Mouse (Mus musculus): ENCODE measurements at regions not wholly inside any gene's neighbourhood (a gene's known extent, or its start where the extent isn't known, plus 50 kb on each side); places are given as distances from the start of the nearest gene placed in this dataset.

DNA sequence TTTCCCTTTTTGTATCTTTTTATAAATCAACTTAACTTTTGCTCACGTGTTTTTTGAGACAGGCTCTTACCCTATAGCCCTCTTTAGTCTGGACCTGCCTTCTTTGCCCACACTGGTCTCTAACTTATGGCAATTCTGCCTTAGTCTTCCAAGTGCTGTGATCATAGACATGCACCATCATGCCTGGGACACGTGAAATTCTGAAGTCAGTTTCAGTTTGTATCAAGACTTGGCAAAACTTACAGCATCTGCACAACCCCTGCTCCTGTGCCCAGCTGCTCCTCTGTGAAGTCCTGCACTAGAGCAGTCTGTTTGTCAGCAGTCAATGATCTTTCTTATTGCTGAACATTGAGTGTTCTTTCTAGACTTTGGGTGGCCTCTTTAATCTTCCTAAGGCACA is 114.3 kb upstream of the Tsc22d2 start:
- Histone ChIP-seq H3K9me3 (replicated peaks; ENCODE audit: control insufficient read depth, low read length) (no peaks in the 10 kb centered on the region), H3K4me3 (ENCODE audit: low read depth, low read length) (no peak overlapping the region), H3K27ac (ENCODE audit: low read depth) (no peak overlapping the region), H3K36me3 (replicated peaks; ENCODE audit: control insufficient read depth, insufficient read depth, low read length) (no peaks in the 10 kb centered on the region), H3K27me3 (ENCODE audit: control insufficient read depth, insufficient read depth, low read length) (no peaks in the 10 kb centered on the region), H3K4me2 (ENCODE audit: low read depth, low read length) (no peak overlapping the region), H3K9ac (replicated peaks; ENCODE audit: low read depth, low read length) (no peak overlapping the region), H3K4me1 (ENCODE audit: control insufficient read depth, insufficient read depth) (peaks cover 9% of the 10 kb centered on the region; the same call in 1 of the 2 replicates)
- TF ChIP-seq CTCF (IDR thresholded peaks at IDR 0.05; ENCODE audit: low read depth) (no peak), EP300 (IDR thresholded peaks at IDR 0.05; ENCODE audit: low read depth) (no peak)
- ATAC-seq (ENCODE audit: insufficient read depth, low read depth), result no peak
- no peak for DNase-seq (ENCODE audit: low spot score)
- 70% methylated on average over 2 of the region's 2 CpGs for WGBS

DNA sequence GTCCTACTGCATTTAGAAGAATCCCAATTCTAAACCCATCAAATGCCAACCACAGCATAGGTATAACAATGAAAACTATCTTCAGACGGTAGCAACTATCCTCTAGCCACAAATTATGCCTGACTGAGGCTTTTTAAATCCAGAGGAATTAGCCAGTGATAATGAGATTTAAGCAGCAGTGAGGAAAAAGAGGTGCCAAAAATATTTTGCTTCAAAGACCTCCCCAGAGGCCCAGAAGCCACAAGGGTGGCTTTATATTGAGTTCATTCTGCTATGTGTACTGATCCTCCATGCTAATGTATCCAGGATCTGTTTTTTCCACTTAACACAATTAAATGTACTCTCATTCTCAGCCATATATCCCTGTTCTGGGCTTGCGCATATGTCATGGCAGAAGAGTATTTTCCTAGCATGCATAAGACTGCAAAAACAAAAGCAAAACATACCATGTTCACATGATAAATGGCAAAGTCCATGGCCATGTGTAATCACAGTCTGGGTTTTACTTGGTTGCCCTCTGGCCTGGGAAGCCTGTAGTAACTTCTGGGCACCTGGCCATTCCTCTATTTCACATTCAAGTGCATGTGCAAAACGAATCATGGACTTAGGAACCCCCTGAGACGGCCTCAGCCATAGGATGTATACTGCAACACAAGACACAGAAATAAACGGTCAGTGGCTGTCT is 113.6 kb upstream of the Tsc22d2 start:
- DNase-seq (ENCODE audit: low spot score), result no peak
- TF ChIP-seq EP300 (IDR thresholded peaks at IDR 0.05; ENCODE audit: low read depth) (no peak), CTCF (IDR thresholded peaks at IDR 0.05; ENCODE audit: low read depth) (no peak)
- Histone ChIP-seq H3K27ac (ENCODE audit: low read depth) (no peak overlapping the region), H3K4me1 (ENCODE audit: control insufficient read depth, insufficient read depth) (peaks cover 9% of the 10 kb centered on the region; the same call in 1 of the 2 replicates), H3K4me2 (ENCODE audit: low read depth, low read length) (no peak overlapping the region), H3K4me3 (ENCODE audit: low read depth, low read length) (no peak overlapping the region), H3K9ac (replicated peaks; ENCODE audit: low read depth, low read length) (no peak overlapping the region), H3K27me3 (ENCODE audit: control insufficient read depth, insufficient read depth, low read length) (no peaks in the 10 kb centered on the region), H3K36me3 (replicated peaks; ENCODE audit: control insufficient read depth, insufficient read depth, low read length) (no peaks in the 10 kb centered on the region), H3K9me3 (replicated peaks; ENCODE audit: control insufficient read depth, low read length) (no peaks in the 10 kb centered on the region)
- WGBS, result 56% methylated on average over 5 of the region's 5 CpGs
- ATAC-seq (ENCODE audit: insufficient read depth, low read depth), result no peak

DNA sequence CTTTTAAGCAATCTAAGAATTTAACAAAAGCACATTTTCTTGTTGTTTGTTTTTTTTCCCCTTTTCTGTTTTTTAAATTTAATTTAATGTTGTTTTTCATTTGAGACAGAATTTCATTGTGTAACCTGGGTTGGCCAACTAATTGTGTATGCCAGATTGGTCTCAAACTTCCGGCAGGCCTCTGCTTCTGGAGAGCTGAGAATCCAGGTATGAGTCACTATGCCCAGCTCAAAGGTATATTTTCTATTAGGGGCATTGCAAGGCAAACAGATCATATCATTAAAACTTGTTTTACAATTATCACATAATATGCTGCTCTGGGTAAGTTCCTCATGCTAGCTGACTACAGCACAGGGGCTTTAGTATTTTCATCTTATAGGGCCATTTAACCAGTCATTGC is 112.2 kb upstream of the Tsc22d2 start:
- H3K36me3 ChIP-seq (replicated peaks; ENCODE audit: control insufficient read depth, insufficient read depth, low read length), result no peaks in the 10 kb centered on the region
- no peak overlapping the region for H3K27ac ChIP-seq (ENCODE audit: low read depth)
- peaks cover 9% of the 10 kb centered on the region; the same call in 1 of the 2 replicates for H3K4me1 ChIP-seq (ENCODE audit: control insufficient read depth, insufficient read depth)
- DNase-seq (ENCODE audit: low spot score) (no peak), ATAC-seq (ENCODE audit: insufficient read depth, low read depth) (no peak)
- H3K4me2 ChIP-seq (ENCODE audit: low read depth, low read length), result no peak overlapping the region
- no peaks in the 10 kb centered on the region for H3K9me3 ChIP-seq (replicated peaks; ENCODE audit: control insufficient read depth, low read length)
- TF ChIP-seq EP300 (IDR thresholded peaks at IDR 0.05; ENCODE audit: low read depth) (no peak), CTCF (IDR thresholded peaks at IDR 0.05; ENCODE audit: low read depth) (no peak)
- H3K9ac ChIP-seq (replicated peaks; ENCODE audit: low read depth, low read length), result no peak overlapping the region
- H3K27me3 ChIP-seq (ENCODE audit: control insufficient read depth, insufficient read depth, low read length), result no peaks in the 10 kb centered on the region
- no peak overlapping the region for H3K4me3 ChIP-seq (ENCODE audit: low read depth, low read length)
- 90% methylated on average over 1 of the region's 1 CpGs for WGBS

GRCm38 (mm10) chr3:58303746-58304145 is 110.8 kb upstream of the Tsc22d2 start:
- H3K9ac ChIP-seq (replicated peaks; ENCODE audit: low read depth, low read length), result no peak overlapping the region
- no peak overlapping the region for H3K4me3 ChIP-seq (ENCODE audit: low read depth, low read length)
- no peak for DNase-seq (ENCODE audit: low spot score)
- H3K4me2 ChIP-seq (ENCODE audit: low read depth, low read length), result no peak overlapping the region
- H3K27me3 ChIP-seq (ENCODE audit: control insufficient read depth, insufficient read depth, low read length), result no peaks in the 10 kb centered on the region
- no peak overlapping the region for H3K27ac ChIP-seq (ENCODE audit: low read depth)
- H3K36me3 ChIP-seq (replicated peaks; ENCODE audit: control insufficient read depth, insufficient read depth, low read length), result no peaks in the 10 kb centered on the region
- peaks cover 9% of the 10 kb centered on the region; the same call in 1 of the 2 replicates for H3K4me1 ChIP-seq (ENCODE audit: control insufficient read depth, insufficient read depth)
- ATAC-seq (ENCODE audit: insufficient read depth, low read depth), result no peak
- H3K9me3 ChIP-seq (replicated peaks; ENCODE audit: control insufficient read depth, low read length), result no peaks in the 10 kb centered on the region
- WGBS, result 17% methylated on average over 3 of the region's 3 CpGs
- no peak for TF ChIP-seq EP300 (IDR thresholded peaks at IDR 0.05; ENCODE audit: low read depth)
- TF ChIP-seq CTCF (IDR thresholded peaks at IDR 0.05; ENCODE audit: low read depth), result no peak

DNA sequence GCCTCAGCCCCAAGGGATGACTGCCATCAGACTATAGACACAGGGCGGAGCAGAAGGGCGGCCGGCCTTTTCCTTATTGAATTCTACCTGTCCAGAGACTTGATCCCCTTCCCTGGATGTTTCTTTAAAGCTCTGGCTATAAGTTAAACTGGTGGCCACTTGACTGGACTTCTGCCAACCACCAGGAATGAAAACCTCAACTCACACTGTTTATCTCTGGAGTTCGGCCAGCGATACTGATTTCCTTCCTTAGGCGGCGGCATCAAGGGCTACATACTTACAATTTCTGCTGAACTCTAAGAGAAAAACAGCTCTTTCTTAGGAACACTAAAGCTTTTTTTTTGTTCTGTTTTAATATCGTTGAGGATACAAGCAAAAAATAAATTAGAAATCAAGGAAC is 104.9 kb upstream of the Tsc22d2 start:
- TF ChIP-seq EP300 (IDR thresholded peaks at IDR 0.05; ENCODE audit: low read depth) (no peak), CTCF (IDR thresholded peaks at IDR 0.05; ENCODE audit: low read depth) (no peak)
- Histone ChIP-seq H3K9ac (replicated peaks; ENCODE audit: low read depth, low read length) (no peak overlapping the region), H3K27me3 (ENCODE audit: control insufficient read depth, insufficient read depth, low read length) (no peaks in the 10 kb centered on the region), H3K4me2 (ENCODE audit: low read depth, low read length) (0 out of 2 replicates have a peak overlapping the region, but pooled peaks have one; percentile 11), H3K27ac (ENCODE audit: low read depth) (no peak overlapping the region), H3K4me3 (ENCODE audit: low read depth, low read length) (no peak overlapping the region), H3K9me3 (replicated peaks; ENCODE audit: control insufficient read depth, low read length) (no peaks in the 10 kb centered on the region), H3K36me3 (replicated peaks; ENCODE audit: control insufficient read depth, insufficient read depth, low read length) (no peaks in the 10 kb centered on the region), H3K4me1 (ENCODE audit: control insufficient read depth, insufficient read depth) (peaks cover 12% of the 10 kb centered on the region)
- WGBS, result 29% methylated on average over 8 of the region's 8 CpGs
- ATAC-seq (ENCODE audit: insufficient read depth, low read depth), result no peak
- no peak for DNase-seq (ENCODE audit: low spot score)

DNA sequence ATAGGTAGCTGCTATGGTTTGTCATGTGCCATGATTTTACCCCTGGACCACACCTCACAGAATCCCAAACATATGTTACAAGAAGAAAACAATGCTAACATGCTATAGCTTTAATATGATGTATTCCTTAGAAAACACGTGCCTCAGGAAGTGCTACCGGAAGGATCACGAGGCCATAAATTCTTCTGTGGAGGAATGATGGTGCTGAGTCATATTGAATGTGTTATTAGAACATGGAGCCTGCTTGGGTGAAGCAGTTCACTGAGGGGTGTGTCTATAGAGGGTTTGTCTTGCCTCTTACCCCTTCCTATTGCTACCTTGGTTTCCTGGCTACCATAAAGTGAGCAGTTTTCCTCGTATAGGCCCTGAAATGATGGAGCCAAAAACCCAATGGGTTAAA is 104.1 kb upstream of the Tsc22d2 start:
- 61% methylated on average over 4 of the region's 4 CpGs for WGBS

More for the DNA sequence above, 104.1 kb upstream of the Tsc22d2 start:
- no peak for DNase-seq (ENCODE audit: low spot score)
- TF ChIP-seq CTCF (IDR thresholded peaks at IDR 0.05; ENCODE audit: low read depth) (no peak), EP300 (IDR thresholded peaks at IDR 0.05; ENCODE audit: low read depth) (no peak)
- Histone ChIP-seq H3K9ac (replicated peaks; ENCODE audit: low read depth, low read length) (no peak overlapping the region), H3K27ac (ENCODE audit: low read depth) (no peak overlapping the region), H3K4me1 (ENCODE audit: control insufficient read depth, insufficient read depth) (peaks cover 12% of the 10 kb centered on the region), H3K9me3 (replicated peaks; ENCODE audit: control insufficient read depth, low read length) (no peaks in the 10 kb centered on the region), H3K4me3 (ENCODE audit: low read depth, low read length) (no peak overlapping the region), H3K4me2 (ENCODE audit: low read depth, low read length) (no peak overlapping the region), H3K27me3 (ENCODE audit: control insufficient read depth, insufficient read depth, low read length) (no peaks in the 10 kb centered on the region), H3K36me3 (replicated peaks; ENCODE audit: control insufficient read depth, insufficient read depth, low read length) (no peaks in the 10 kb centered on the region)
- no peak for ATAC-seq (ENCODE audit: insufficient read depth, low read depth)

All from heart, postnatal 0 days (tissue).